Mouse (Mus musculus): Measurements from ENCODE around the gene Ctps2.

DNA sequence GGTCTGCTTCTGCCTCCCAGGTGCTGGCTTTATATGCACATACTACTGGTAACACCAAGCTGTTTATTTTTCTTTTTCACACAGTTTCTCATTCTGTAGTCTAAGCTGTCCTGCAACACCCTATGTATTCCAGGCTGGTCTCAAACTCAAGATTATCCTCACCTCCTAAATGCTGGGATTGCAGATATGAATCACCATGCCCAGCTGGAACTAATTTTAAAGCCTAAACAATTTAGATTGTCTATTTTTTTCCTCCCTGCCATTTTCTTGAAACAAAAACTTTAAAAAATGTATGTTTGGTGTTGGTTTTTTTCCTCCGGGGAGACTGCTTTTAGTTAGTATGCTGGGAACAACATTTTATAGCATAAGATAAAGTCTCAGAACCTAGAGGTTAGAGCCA lies 141.7 kb downstream of the Ctps2 start:
- TF ChIP-seq CTCF (IDR thresholded peaks at IDR 0.05; ENCODE audit: borderline replicate concordance, insufficient read depth, low read length) (no peak), POLR2A (IDR thresholded peaks at IDR 0.05; ENCODE audit: low read depth, low read length) (no peak)

Measured in embryonic fibroblast, embryonic 13.5 days (primary cell).